Mouse (Mus musculus) lung, adult 10 weeks (tissue): Measurements from ENCODE around the gene Svs4. TPM values are rescaled to one million over a fixed set of nuclear protein-coding genes. Genes with fewer than 3 reads are reported as not detected.

ENCODE experiments used
- polyA plus RNA-seq: library from polyadenylated mRNA; stranded (reverse); fragments of 350-450 nt; fragmentation: Illumina TruSeq; extraction: RNeasy Lipid Tissue Mini Kit (QIAGEN cat#74804); gene quantifications from one replicate; pipeline ENCODE4 v1.2.3, GENCODE M21; 2014; ENCODE audit warnings: low read depth, low replicate concordance; ENCODE audit not compliant: insufficient read depth

Svs4 gene
- not detected for polyA plus RNA-seq

GRCm38 (mm10) chr2:164278359-164278758 lies at the start of gene Svs4:
Gene Svs4 (minus strand): TSS chr2:164278459.

DNA sequence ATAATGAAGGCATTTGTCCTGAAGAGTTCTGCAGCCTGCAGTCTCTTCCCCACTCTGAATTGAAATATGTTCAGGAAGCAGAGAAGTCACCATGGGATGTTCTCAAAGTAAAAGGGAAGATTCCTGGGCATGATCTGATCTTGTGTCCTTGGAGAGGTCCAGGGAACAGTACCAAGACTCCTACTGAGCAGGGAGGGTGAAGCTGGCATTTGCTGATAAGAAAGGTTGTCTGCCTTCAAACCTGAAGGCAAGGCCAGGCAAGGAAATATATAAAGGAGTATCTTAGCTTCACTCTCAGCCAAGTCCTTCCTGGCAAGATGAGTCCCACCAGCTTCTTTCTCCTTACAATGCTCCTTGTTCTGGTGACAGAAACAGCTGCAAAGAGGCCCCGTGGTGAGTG lies 38.2 kb upstream of the Svs4 start, which contains the start of gene Svs6:
TSS of gene Svs6 (plus strand) at position 301 of the 400 bp plus-strand sequence.

GRCm38 (mm10) chr2:164288968-164289367 lies 10.7 kb upstream of the Svs4 start, which contains the start of gene Svs3a:
Gene Svs3a (plus strand): TSS chr2:164289268.

DNA sequence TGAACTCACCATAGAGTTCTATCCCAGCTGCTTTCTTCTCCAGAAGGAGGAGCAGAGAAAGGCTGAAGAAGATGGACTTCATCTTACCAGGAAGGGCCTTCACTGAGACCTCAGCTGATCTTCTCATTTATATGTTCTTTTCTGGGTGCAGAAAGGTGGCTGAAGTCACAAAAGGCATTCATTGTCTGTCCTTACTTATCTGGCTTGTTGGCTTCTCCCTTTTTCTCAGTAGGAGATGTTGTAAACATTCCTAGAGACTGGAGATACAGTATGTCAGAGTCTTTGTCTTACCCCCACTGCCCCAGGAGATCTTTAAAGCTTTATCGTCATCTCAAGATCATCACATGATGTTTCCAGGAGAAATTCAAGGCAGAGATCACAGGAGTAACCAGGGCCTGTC lies 21.7 kb downstream of the Svs4 start, which contains the start of gene Svs3b:
TSS of gene Svs3b (minus strand) at position 101 of the 400 bp plus-strand sequence.

GRCm38 (mm10) chr2:164238366-164238765 lies 39.9 kb downstream of the Svs4 start, which contains the start of gene Svs2:
Gene Svs2 (minus strand): TSS chr2:164238466.

Other genes with a start within 250 kb of the Svs4 start
- 30.1 TPM for gene Stk4, start 208.1 kb downstream of the Svs4 start, polyA plus RNA-seq
- 22.2 TPM for gene Tomm34, start 207.3 kb downstream of the Svs4 start, polyA plus RNA-seq
- not detected for gene Kcns1, start 107.3 kb downstream of the Svs4 start, polyA plus RNA-seq
- not detected for gene Wfdc5, start 95.7 kb downstream of the Svs4 start, polyA plus RNA-seq
- not detected for gene Wfdc12, start 87.9 kb downstream of the Svs4 start, polyA plus RNA-seq
- not detected for gene Wfdc15a, start 78.3 kb downstream of the Svs4 start, polyA plus RNA-seq
- gene Wfdc15b, start 56.8 kb downstream of the Svs4 start, polyA plus RNA-seq, result not detected
- gene Svs2, start 40.0 kb downstream of the Svs4 start, polyA plus RNA-seq, result not detected
- gene Svs3b, start 21.8 kb downstream of the Svs4 start, polyA plus RNA-seq, result not detected
- not detected for gene Svs3a, start 10.8 kb upstream of the Svs4 start, polyA plus RNA-seq
- gene Svs6, start 38.3 kb upstream of the Svs4 start, polyA plus RNA-seq, result not detected
- not detected for gene Svs5, start 54.3 kb upstream of the Svs4 start, polyA plus RNA-seq
- gene Slpi, start 110.6 kb upstream of the Svs4 start, polyA plus RNA-seq, result 98.1 TPM
- 10.2 TPM for gene Rbpjl, start 124.7 kb upstream of the Svs4 start, polyA plus RNA-seq
- gene Matn4, start 126.7 kb upstream of the Svs4 start, polyA plus RNA-seq, result 22.9 TPM
- 109 TPM for gene Sdc4, start 165.4 kb upstream of the Svs4 start, polyA plus RNA-seq
- 37.0 TPM for gene Sys1, start 178.5 kb upstream of the Svs4 start, polyA plus RNA-seq
- gene Gm20458, start 182.5 kb upstream of the Svs4 start, polyA plus RNA-seq, result not detected
- gene Trp53tg5, start 195.3 kb upstream of the Svs4 start, polyA plus RNA-seq, result not detected
- 69.5 TPM for gene Dbndd2, start 207.6 kb upstream of the Svs4 start, polyA plus RNA-seq
- 34.2 TPM for gene Pigt, start 219.1 kb upstream of the Svs4 start, polyA plus RNA-seq